Mouse (Mus musculus) liver, adult 2 months (tissue): ENCODE measurements around the gene Mcat. TPM values are rescaled to one million over a fixed set of nuclear protein-coding genes. Genes with fewer than 3 reads are reported as not detected.
A peak's percentile ranks its signal among the peaks of the same experiment; 100 is the strongest.

Experiments
- DNase-seq: peaks from one replicate; pipeline ENCODE4 v3.0.0-alpha.2; 2011; ENCODE audit warnings: low read depth, low spot score; ENCODE audit errors: extremely low read depth
- H3K27ac ChIP-seq: fragments of 200-500 bp; replicated peaks from 2 replicates; pipeline ENCODE4 v1.5.1; 2012; ENCODE audit warnings: low read depth, mild to moderate bottlenecking, control low read depth, inconsistent platforms, low read length; ENCODE audit not compliant: insufficient read depth
- H3K27me3 ChIP-seq: fragments of 200-500 bp; 2 replicates; pipeline ENCODE4 v1.6.1; 2012; ENCODE audit warnings: mild to moderate bottlenecking, moderate library complexity, low read length, inconsistent platforms; ENCODE audit not compliant: control insufficient read depth, insufficient read depth
- H3K36me3 ChIP-seq: fragments of 200-500 bp; 2 replicates; pipeline ENCODE4 v1.6.1; 2012; ENCODE audit warnings: low read length, inconsistent platforms; ENCODE audit not compliant: control insufficient read depth, insufficient read depth
- H3K4me1 ChIP-seq: fragments of 200-500 bp; 2 replicates; pipeline ENCODE4 v1.6.1; 2011; ENCODE audit warnings: low read length; ENCODE audit not compliant: control insufficient read depth, insufficient read depth
- H3K4me3 ChIP-seq: fragments of 200-500 bp; 2 replicates; pipeline ENCODE4 v1.5.1; 2011; ENCODE audit warnings: low read depth, mild to moderate bottlenecking, control low read depth, low read length, moderate library complexity; ENCODE audit not compliant: insufficient read depth
- H3K79me2 ChIP-seq: fragments of 200-500 bp; 2 replicates; pipeline ENCODE4 v1.6.1; 2012; ENCODE audit warnings: inconsistent platforms, mild to moderate bottlenecking, low read length, moderate library complexity; ENCODE audit not compliant: control insufficient read depth, insufficient read depth
- H3K9ac ChIP-seq: fragments of 200-500 bp; 2 replicates; pipeline ENCODE4 v1.6.1; 2012; ENCODE audit warnings: low read depth, mild to moderate bottlenecking, control low read depth, inconsistent platforms, low read length
- CTCF ChIP-seq: fragments of 200-500 bp; IDR thresholded peaks from 2 replicates; pipeline ENCODE4 v1.5.1; 2011; ENCODE audit warnings: low read depth, low read length, control low read depth
- POLR2A ChIP-seq: fragments of 200-500 bp; IDR thresholded peaks from 2 replicates; pipeline ENCODE4 v1.6.1; 2011; ENCODE audit warnings: low read length, control low read depth; ENCODE audit not compliant: insufficient read depth; ENCODE audit errors: extremely low read depth
- WGBS: fragments of 180-500 bp; shearing (Covaris S2); methylation state at CpG from one replicate; pipeline ENCODE4 v1.1.7; 2018; 5-methylcytosine and 5-hydroxymethylcytosine counted together
- polyA plus RNA-seq: library from polyadenylated mRNA; depleted of rRNA; stranded (reverse); fragments of >200 nt; gene quantifications from 2 replicates; pipeline ENCODE4 v1.2.3, GENCODE M21; 2012
- total RNA-seq: library from RNA; depleted of rRNA; stranded (reverse); fragments of >200 nt; gene quantifications from 2 replicates; pipeline ENCODE4 v1.2.3, GENCODE M21; 2014

The Mcat gene
- total and polyA plus RNA-seq, 2 experiments, result 25.9 to 29.3 TPM

DNA sequence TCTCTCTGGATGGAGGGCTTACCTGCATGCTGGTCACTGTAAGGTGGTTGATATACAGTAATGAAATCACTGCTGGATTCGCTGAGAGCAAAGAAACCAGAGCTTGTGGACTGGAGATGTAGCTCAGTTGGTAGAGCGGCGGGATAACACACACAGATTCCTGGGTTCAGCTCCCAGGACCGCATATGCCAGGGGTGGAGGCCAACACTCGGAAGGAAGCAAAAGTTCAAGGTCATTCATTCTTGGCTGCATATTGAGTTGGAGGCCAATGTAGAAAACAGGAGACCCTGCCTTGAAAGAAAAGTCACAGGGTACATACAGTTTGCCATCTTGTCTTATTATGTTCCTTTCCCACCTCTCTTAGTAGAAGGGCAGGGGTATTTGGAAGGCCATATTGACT, 33.8 kb downstream of the Mcat start:
- TF ChIP-seq POLR2A (no peak), CTCF (no peak)
- H3K36me3 ChIP-seq, result no peaks in the 10 kb centered on the region; the same call in 1 of the 2 replicates
- 8% methylated on average over 5 of the region's 5 CpGs for WGBS
- peak overlapping the region; percentile 88 for H3K27ac ChIP-seq
- H3K9ac ChIP-seq, result peak overlapping the region; percentile 19; the same call in 1 of the 2 replicates
- H3K27me3 ChIP-seq, result no peaks in the 10 kb centered on the region
- H3K4me1 ChIP-seq, result peaks cover 35% of the 10 kb centered on the region
- peak; percentile 66 for DNase-seq
- H3K79me2 ChIP-seq, result peaks cover 22% of the 10 kb centered on the region
- no peak overlapping the region for H3K4me3 ChIP-seq

DNA sequence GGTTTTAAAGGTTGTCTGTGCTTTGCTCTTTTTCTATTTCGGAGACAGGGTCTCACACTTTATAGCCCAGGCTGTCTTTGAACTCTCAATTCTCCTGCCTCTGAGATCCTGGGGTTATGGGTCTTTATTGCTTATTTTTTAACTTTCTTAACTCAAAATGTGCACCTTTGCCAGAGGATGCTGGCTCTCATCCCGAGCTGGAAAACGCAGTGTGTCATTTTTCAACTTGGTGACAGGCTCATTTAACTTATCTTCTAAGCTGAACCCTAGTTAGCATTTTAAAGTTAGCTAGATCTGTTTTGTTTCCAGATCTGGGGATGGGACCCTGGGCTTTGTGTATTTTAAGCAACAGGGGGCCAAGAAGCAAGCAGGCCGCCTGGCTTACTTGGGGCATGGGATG, 34.7 kb downstream of the Mcat start:
- peak overlapping the region; percentile 88 for H3K27ac ChIP-seq
- H3K27me3 ChIP-seq, result no peaks in the 10 kb centered on the region
- H3K4me1 ChIP-seq, result peaks cover 41% of the 10 kb centered on the region
- no peak overlapping the region for H3K9ac ChIP-seq
- peaks cover 21% of the 10 kb centered on the region for H3K79me2 ChIP-seq
- H3K4me3 ChIP-seq, result no peak overlapping the region
- H3K36me3 ChIP-seq, result no peaks in the 10 kb centered on the region; the same call in 1 of the 2 replicates
- 33% methylated on average over 4 of the region's 4 CpGs for WGBS
- peak; percentile 61 for DNase-seq
- TF ChIP-seq CTCF (no peak), POLR2A (no peak)

DNA sequence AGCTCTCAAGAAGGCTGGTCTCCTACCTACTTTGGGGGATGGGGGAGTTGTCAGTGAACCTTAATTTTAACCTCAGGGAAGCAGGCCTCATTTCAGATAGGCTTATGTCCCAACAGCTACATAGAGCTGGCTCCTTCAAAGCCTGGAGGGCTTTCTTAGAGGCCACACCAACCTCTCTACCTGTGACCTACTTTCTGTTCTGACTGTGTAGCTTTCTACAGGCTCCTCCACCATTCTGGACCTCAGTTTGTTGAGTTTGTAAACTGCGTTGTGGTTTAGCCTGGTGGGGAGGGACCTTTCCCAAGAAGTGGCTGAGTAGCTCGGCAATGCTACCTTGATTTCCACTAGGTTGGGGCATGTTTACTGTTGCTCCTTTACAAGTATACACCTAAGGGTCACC, 35.8 kb downstream of the Mcat start:
- H3K4me1 ChIP-seq, result peaks cover 44% of the 10 kb centered on the region
- peak; percentile 23 for DNase-seq
- WGBS, result 29% methylated on average over 2 of the region's 2 CpGs
- peak overlapping the region; percentile 30 for H3K27ac ChIP-seq
- peak overlapping the region; percentile 76 for H3K4me3 ChIP-seq
- peaks cover 12% of the 10 kb centered on the region for H3K79me2 ChIP-seq
- H3K36me3 ChIP-seq, result no peaks in the 10 kb centered on the region
- TF ChIP-seq POLR2A, result no peak
- no peak for TF ChIP-seq CTCF
- no peaks in the 10 kb centered on the region for H3K27me3 ChIP-seq
- H3K9ac ChIP-seq, result peak overlapping the region; percentile 85; the same call in 1 of the 2 replicates

DNA sequence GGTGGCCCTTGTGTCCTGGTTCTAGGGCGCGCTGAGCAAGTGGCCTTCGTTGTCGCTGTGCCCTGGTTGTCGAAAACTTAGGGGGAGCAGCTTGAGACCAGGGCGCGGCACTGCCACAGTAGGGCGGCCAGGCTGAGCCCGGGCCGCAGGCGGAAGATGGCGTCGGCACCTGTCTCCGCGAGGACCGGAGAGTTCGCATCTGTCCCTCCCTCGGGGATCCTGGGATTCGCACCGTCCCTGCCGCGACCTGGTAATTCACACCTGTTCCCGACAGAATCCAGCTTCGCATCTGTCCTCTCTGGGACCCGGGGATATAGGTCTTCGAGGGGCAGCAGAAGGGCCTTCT, 36.5 kb downstream of the Mcat start:
- TF ChIP-seq CTCF (no peak), POLR2A (no peak)
- peak overlapping the region; percentile 76 for H3K4me3 ChIP-seq
- peak overlapping the region; percentile 77 for H3K27ac ChIP-seq
- 4% methylated on average over 26 of the region's 26 CpGs for WGBS
- DNase-seq, result no peak
- H3K4me1 ChIP-seq, result peaks cover 42% of the 10 kb centered on the region
- H3K36me3 ChIP-seq, result no peaks in the 10 kb centered on the region
- no peaks in the 10 kb centered on the region for H3K27me3 ChIP-seq
- H3K9ac ChIP-seq, result peak overlapping the region; percentile 85
- H3K79me2 ChIP-seq, result peaks cover 12% of the 10 kb centered on the region

DNA sequence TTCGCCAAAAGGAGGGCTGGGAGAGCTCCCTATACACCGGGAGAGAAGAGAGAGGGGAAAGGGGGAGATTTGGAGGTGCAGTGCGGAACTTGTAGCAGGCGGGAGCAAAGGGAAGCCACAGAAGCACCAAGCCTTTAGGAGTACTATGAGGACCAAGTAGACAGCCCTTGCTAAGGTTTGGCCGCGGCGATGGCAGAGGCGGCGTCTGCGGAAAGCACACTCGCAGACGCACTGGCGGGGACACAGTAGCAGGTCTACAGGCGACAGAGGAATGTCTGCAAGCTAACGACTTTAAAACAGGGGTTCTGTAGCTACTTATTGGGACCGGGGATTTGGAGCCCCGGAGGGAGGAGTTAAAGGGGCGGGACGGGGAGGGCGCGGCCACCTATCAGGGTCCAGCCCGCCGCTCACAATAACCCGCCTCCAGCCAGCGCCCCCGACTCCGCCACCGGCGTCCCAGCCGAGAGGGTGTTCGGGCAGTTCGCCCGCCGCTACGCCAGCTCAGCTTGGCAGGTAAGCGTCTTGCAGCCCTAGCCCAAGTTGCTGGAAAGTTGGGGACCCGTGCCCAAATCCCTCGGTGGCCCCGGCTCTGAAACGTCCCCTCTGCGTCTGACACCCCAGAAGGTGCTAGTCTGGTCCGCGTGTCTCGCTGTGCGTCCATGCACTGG, 37.0 kb downstream of the Mcat start, which contains the start of gene Bik:
Gene Bik, plus strand, starts transcription at position 439 of the 668 bp plus-strand sequence.
- Histone ChIP-seq H3K4me3 (peak within 1 kb of the TSS; percentile 76), H3K9ac (peak within 1 kb of the TSS; percentile 85), H3K79me2 (peaks cover 12% of the 10 kb centered on the region), H3K4me1 (peaks cover 39% of the 10 kb centered on the region), H3K27ac (peak within 1 kb of the TSS; percentile 77), H3K27me3 (no peaks in the 10 kb centered on the region), H3K36me3 (no peaks in the 10 kb centered on the region)
- TF ChIP-seq CTCF, result no peak
- TF ChIP-seq POLR2A, result peak; percentile 89
- DNase-seq, result peak; percentile 57
- under 1% methylated on average over 45 of the region's 45 CpGs for WGBS

DNA sequence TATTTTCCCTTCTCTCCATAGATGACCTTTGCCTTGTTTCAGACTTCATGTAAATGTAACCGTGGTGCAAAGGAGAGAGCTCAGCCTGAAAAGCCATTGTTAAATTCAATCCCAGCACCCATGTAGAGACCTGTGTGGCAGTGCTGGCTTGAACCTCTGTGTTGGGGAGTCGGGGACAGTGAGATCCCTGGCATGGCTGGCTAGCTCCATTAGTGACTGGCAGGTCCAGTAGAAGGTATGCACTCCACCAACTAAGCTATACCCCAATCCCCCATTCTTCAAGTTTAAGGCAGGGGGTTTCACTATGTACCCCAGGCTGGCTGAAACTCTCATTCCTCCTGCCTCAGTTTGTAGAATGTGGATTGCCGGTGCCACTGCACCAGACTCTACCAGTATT, 39.3 kb downstream of the Mcat start:
- no peak overlapping the region for H3K4me3 ChIP-seq
- peak overlapping the region; percentile 88 for H3K27ac ChIP-seq
- peak overlapping the region; percentile 33 for H3K9ac ChIP-seq
- H3K36me3 ChIP-seq, result no peaks in the 10 kb centered on the region
- 21% methylated on average over 3 of the region's 3 CpGs for WGBS
- no peaks in the 10 kb centered on the region for H3K27me3 ChIP-seq
- H3K4me1 ChIP-seq, result peaks cover 24% of the 10 kb centered on the region
- DNase-seq, result no peak
- TF ChIP-seq POLR2A (no peak), CTCF (no peak)
- peaks cover 12% of the 10 kb centered on the region for H3K79me2 ChIP-seq
